Mouse (Mus musculus) splenic B cell, adult 2 months (primary cell): ENCODE results near the gene Prlr.

ENCODE experiments used
- DNase-seq: peaks from one replicate; pipeline ENCODE4 v3.0.0-alpha.2; 2011; ENCODE audit warnings: low read depth, low spot score
- H3K27me3 ChIP-seq: 2 replicates; pipeline ENCODE4 v1.6.1; 2012; ENCODE audit warnings: mild to moderate bottlenecking, low read length, moderate library complexity, mixed read lengths; ENCODE audit not compliant: control insufficient read depth, poor library complexity, insufficient read depth, severe bottlenecking
- H3K36me3 ChIP-seq: 2 replicates; pipeline ENCODE4 v1.6.1; 2012; ENCODE audit warnings: mild to moderate bottlenecking, low read length, moderate library complexity, mixed read lengths; ENCODE audit not compliant: control insufficient read depth, poor library complexity, insufficient read depth, severe bottlenecking

Gene Prlr

GRCm38 (mm10) chr15:10211992-10212391 lies 35.0 kb downstream of the Prlr start:
- no peak for DNase-seq
- no peaks in the 10 kb centered on the region for H3K27me3 ChIP-seq
- H3K36me3 ChIP-seq: no peaks in the 10 kb centered on the region

GRCm38 (mm10) chr15:10213213-10213612 lies 36.2 kb downstream of the Prlr start:
- Histone ChIP-seq H3K36me3 (no peaks in the 10 kb centered on the region), H3K27me3 (no peaks in the 10 kb centered on the region)
- no peak for DNase-seq

- DNase-seq: no peak
- Histone ChIP-seq H3K27me3 (no peaks in the 10 kb centered on the region), H3K36me3 (no peaks in the 10 kb centered on the region)
These were observed 36.7 kb downstream of the Prlr start for GRCm38 (mm10) chr15:10213710-10214109.

GRCm38 (mm10) chr15:10215719-10216118 lies 38.7 kb downstream of the Prlr start:
- no peaks in the 10 kb centered on the region for H3K27me3 ChIP-seq
- no peak for DNase-seq
- no peaks in the 10 kb centered on the region for H3K36me3 ChIP-seq

GRCm38 (mm10) chr15:10216189-10216588 lies 39.2 kb downstream of the Prlr start:
- Histone ChIP-seq H3K36me3 (no peaks in the 10 kb centered on the region), H3K27me3 (no peaks in the 10 kb centered on the region)
- DNase-seq: no peak

- H3K36me3 ChIP-seq: no peaks in the 10 kb centered on the region
- H3K27me3 ChIP-seq: no peaks in the 10 kb centered on the region
- DNase-seq: no peak
These were observed 46.6 kb downstream of the Prlr start for GRCm38 (mm10) chr15:10223614-10224155.

- no peaks in the 10 kb centered on the region for H3K27me3 ChIP-seq
- no peak for DNase-seq
- no peaks in the 10 kb centered on the region for H3K36me3 ChIP-seq
These were observed 48.7 kb downstream of the Prlr start for GRCm38 (mm10) chr15:10225701-10226100.

- DNase-seq: no peak
- Histone ChIP-seq H3K27me3 (no peaks in the 10 kb centered on the region), H3K36me3 (no peaks in the 10 kb centered on the region)
These were observed 51.6 kb downstream of the Prlr start for GRCm38 (mm10) chr15:10228636-10229035.

GRCm38 (mm10) chr15:10235977-10236376 lies 58.9 kb downstream of the Prlr start:
- DNase-seq: no peak
- Histone ChIP-seq H3K36me3 (no peaks in the 10 kb centered on the region), H3K27me3 (no peaks in the 10 kb centered on the region)

GRCm38 (mm10) chr15:10236812-10237211 lies 59.8 kb downstream of the Prlr start:
- Histone ChIP-seq H3K36me3 (no peaks in the 10 kb centered on the region), H3K27me3 (no peaks in the 10 kb centered on the region)
- DNase-seq: no peak

GRCm38 (mm10) chr15:10238454-10238853 lies 61.4 kb downstream of the Prlr start:
- no peak for DNase-seq
- Histone ChIP-seq H3K36me3 (no peaks in the 10 kb centered on the region), H3K27me3 (no peaks in the 10 kb centered on the region)

- no peaks in the 10 kb centered on the region for H3K27me3 ChIP-seq
These were observed 63.3 kb downstream of the Prlr start for GRCm38 (mm10) chr15:10240228-10240795.

GRCm38 (mm10) chr15:10242250-10242649 lies 65.2 kb downstream of the Prlr start:
- H3K36me3 ChIP-seq: no peaks in the 10 kb centered on the region
- no peak for DNase-seq
- no peaks in the 10 kb centered on the region for H3K27me3 ChIP-seq

More at GRCm38 (mm10) chr15:10240228-10240795, 63.3 kb downstream of the Prlr start:
- H3K36me3 ChIP-seq: no peaks in the 10 kb centered on the region
- no peak for DNase-seq

- DNase-seq: no peak
- H3K36me3 ChIP-seq: no peaks in the 10 kb centered on the region
- H3K27me3 ChIP-seq: no peaks in the 10 kb centered on the region
These were observed 72.2 kb downstream of the Prlr start for GRCm38 (mm10) chr15:10249285-10249684.

GRCm38 (mm10) chr15:10250784-10251183 lies 73.7 kb downstream of the Prlr start:
- no peak for DNase-seq

GRCm38 (mm10) chr15:10252526-10252925 lies 75.5 kb downstream of the Prlr start:
- Histone ChIP-seq H3K27me3 (no peaks in the 10 kb centered on the region), H3K36me3 (no peaks in the 10 kb centered on the region)
- DNase-seq: no peak

More at GRCm38 (mm10) chr15:10250784-10251183, 73.7 kb downstream of the Prlr start:
- H3K36me3 ChIP-seq: no peaks in the 10 kb centered on the region
- H3K27me3 ChIP-seq: no peaks in the 10 kb centered on the region
